Mouse (Mus musculus): ENCODE data around the gene Tbc1d22a.

Tbc1d22a gene

GRCm38 (mm10) chr15:86535356-86535755, 321.1 kb downstream of the Tbc1d22a start:
- DNase-seq = no peak

GRCm38 (mm10) chr15:86542371-86542770, 328.1 kb downstream of the Tbc1d22a start:
- DNase-seq = no peak

- no peak for DNase-seq
Measured at GRCm38 (mm10) chr15:86544122-86544795, 330.0 kb downstream of the Tbc1d22a start.

Data from kidney, adult 11 months (tissue).